17 mouse cellular contexts compared by ENCODE assay signal in the genomic region with DNA sequence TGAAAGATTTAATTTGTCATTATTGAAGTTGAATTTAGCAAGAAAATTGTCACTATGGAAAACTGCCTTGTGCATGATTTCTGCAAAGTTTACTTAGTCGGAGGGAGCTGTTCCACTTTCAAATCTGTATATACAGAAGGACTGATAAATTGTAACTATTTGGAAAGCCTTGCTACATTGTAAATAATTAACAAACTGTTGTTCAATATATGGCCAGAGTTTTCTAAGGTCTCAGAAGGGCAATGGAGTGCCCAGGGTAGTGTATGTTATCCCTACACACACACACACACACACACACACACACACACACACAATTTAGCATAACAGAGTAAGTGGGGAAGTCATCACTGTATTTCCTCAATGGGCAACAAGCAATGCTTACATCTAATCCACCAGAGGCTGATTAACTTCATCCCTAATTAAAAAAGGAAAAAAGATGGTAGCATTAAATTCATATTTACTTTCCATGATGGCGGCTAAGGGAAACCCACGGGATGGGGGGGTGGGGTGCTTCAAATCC.
"Had no signal": no experiment of that assay in that cellular context is flagged by ENCODE, and none has a peak within 500 bp of the region (broad histone marks: within the 10 kb centered on the region; RNA-seq: fewer than 3 reads in every experiment).

No protein-coding gene starts in this region.

- H3K27me3 ChIP-seq: limb, embryonic 13.5 days; neural tube, embryonic 12.5 days had no signal

- H3K9ac ChIP-seq: limb, embryonic 13.5 days; neural tube, embryonic 12.5 days had no signal

- H3K4me3 ChIP-seq: layer of hippocampus, adult 2 months; limb, embryonic 13.5 days; midbrain, embryonic 10.5 days; myocyte; neural tube, embryonic 12.5 days had no signal

- H3K36me3 ChIP-seq: limb, embryonic 13.5 days; midbrain, embryonic 10.5 days; neural tube, embryonic 12.5 days had no signal

- DNase-seq: kidney, adult 18-20 months; kidney, postnatal 10 days; kidney, postnatal 4 days; left cerebral cortex, postnatal 4 days; lung, adult 2 months; lung, postnatal 36 days; midbrain, embryonic 14.5 days; right cerebral cortex, adult 18-20 months; right cerebral cortex, postnatal 25 days; thymus, postnatal 4 days had no signal

- H3K9me3 ChIP-seq: limb, embryonic 13.5 days; midbrain, embryonic 10.5 days; neural tube, embryonic 12.5 days had no signal

- H3K27ac ChIP-seq: layer of hippocampus, adult 2 months; limb, embryonic 13.5 days; midbrain, embryonic 10.5 days; neural tube, embryonic 12.5 days had no signal

- H3K4me2 ChIP-seq: limb, embryonic 13.5 days; neural tube, embryonic 12.5 days had no signal

- H3K4me1 ChIP-seq: neural tube, embryonic 12.5 days had no signal

- ATAC-seq: inflammation-experienced regulatory T-cells, adult 6 months; lung, postnatal 0 days had no signal
